17 mouse cellular contexts compared by ENCODE assay signal in genomic region chr12:118351421-118351820, GRCm38 (mm10).
"Had no signal": no experiment of that assay in that cellular context is flagged by ENCODE, and none has a peak within 500 bp of the region (broad histone marks: within the 10 kb centered on the region; RNA-seq: fewer than 3 reads in every experiment).

No protein-coding gene starts in this region.

- H3K4me3 ChIP-seq: megakaryocyte, embryonic 14.5 days; midbrain, embryonic 13.5 days; midbrain, embryonic 15.5 days; neural tube, embryonic 12.5 days; stomach, embryonic 15.5 days had no signal

- H3K27ac ChIP-seq: liver, embryonic 14.5 days; midbrain, embryonic 13.5 days; midbrain, embryonic 15.5 days; neural tube, embryonic 12.5 days; stomach, embryonic 15.5 days; stomach, postnatal 0 days had no signal

- H3K4me2 ChIP-seq: lung, embryonic 14.5 days; midbrain, embryonic 11.5 days; midbrain, embryonic 13.5 days; midbrain, embryonic 15.5 days; neural tube, embryonic 12.5 days; stomach, embryonic 15.5 days had no signal

- H3K9ac ChIP-seq: liver, embryonic 14.5 days; lung, embryonic 14.5 days; midbrain, embryonic 13.5 days; midbrain, embryonic 15.5 days; neural tube, embryonic 12.5 days; stomach, embryonic 15.5 days had no signal

- H3K4me1 ChIP-seq: megakaryocyte, embryonic 14.5 days; midbrain, embryonic 13.5 days; midbrain, embryonic 15.5 days; neural tube, embryonic 12.5 days; stomach, embryonic 15.5 days had no signal

- ATAC-seq: midbrain, embryonic 13.5 days; midbrain, embryonic 15.5 days had no signal

- DNase-seq: lung, adult 18-20 months; lung, embryonic 14.5 days; lung, postnatal 10 days; lung, postnatal 4 days; retina, postnatal 1 day; right cerebral cortex, adult 18-20 months; thymus, adult 2 months; thymus, postnatal 25 days; thymus, postnatal 4 days had no signal

- H3K9me3 ChIP-seq: midbrain, embryonic 13.5 days; midbrain, embryonic 15.5 days; neural tube, embryonic 12.5 days; stomach, embryonic 15.5 days had no signal

- H3K36me3 ChIP-seq: midbrain, embryonic 13.5 days; midbrain, embryonic 15.5 days; neural tube, embryonic 12.5 days; stomach, embryonic 15.5 days had no signal

- H3K27me3 ChIP-seq: megakaryocyte, embryonic 14.5 days; midbrain, embryonic 13.5 days; midbrain, embryonic 15.5 days; neural tube, embryonic 12.5 days; stomach, embryonic 15.5 days had no signal
